Mouse (Mus musculus) lung, embryonic 14.5 days (tissue): ENCODE results near the gene Cdc73. TPM values are rescaled to one million over a fixed set of nuclear protein-coding genes. Genes with fewer than 3 reads are reported as not detected.
A peak's percentile ranks its signal among the peaks of the same experiment; 100 is the strongest.

Experiments used
- ATAC-seq: fragments of 200-750 bp; cut with Nextera tagmentation; 2 replicates; pipeline ENCODE4 v1.8.0; 2017; ENCODE audit warnings: mild to moderate bottlenecking, moderate TSS enrichment, moderate library complexity; ENCODE audit not compliant: insufficient read depth
- DNase-seq: peaks from one replicate; pipeline ENCODE4 v3.0.0-alpha.2; 2015
- H3K27ac ChIP-seq: fragments of 300-500 bp; sonication (generic); 2 replicates; pipeline ENCODE4 v1.5.1; 2014; ENCODE audit warnings: low read depth, mild to moderate bottlenecking, moderate library complexity
- H3K27me3 ChIP-seq: fragments of 300-500 bp; sonication (generic); 2 replicates; pipeline ENCODE4 v1.6.1; 2014; ENCODE audit warnings: low read length, control low read depth; ENCODE audit not compliant: insufficient read depth
- H3K36me3 ChIP-seq: fragments of 300-500 bp; sonication (generic); 2 replicates; pipeline ENCODE4 v1.6.1; 2014; ENCODE audit warnings: control low read depth; ENCODE audit not compliant: insufficient read depth
- H3K4me1 ChIP-seq: fragments of 300-500 bp; sonication (generic); 2 replicates; pipeline ENCODE4 v1.6.1; 2014; ENCODE audit warnings: antibody characterized with exemption, control low read depth; ENCODE audit not compliant: insufficient read depth
- H3K4me2 ChIP-seq: fragments of 300-500 bp; sonication (generic); 2 replicates; pipeline ENCODE4 v1.6.1; 2014; ENCODE audit warnings: mild to moderate bottlenecking
- H3K4me3 ChIP-seq: fragments of 300-500 bp; sonication (generic); 2 replicates; pipeline ENCODE4 v1.5.1; 2014; ENCODE audit warnings: low read depth, low read length
- H3K9ac ChIP-seq: fragments of 300-500 bp; sonication (generic); 2 replicates; pipeline ENCODE4 v1.6.1; 2014
- H3K9me3 ChIP-seq: fragments of 300-500 bp; sonication (generic); 2 replicates; pipeline ENCODE4 v1.6.1; 2016; ENCODE audit warnings: low read depth, low read length, control low read depth
- CTCF ChIP-seq: IDR thresholded peaks from 2 replicates; pipeline ENCODE4 v1.5.1; 2016; ENCODE audit warnings: antibody characterized with exemption, low read depth
- WGBS: fragments of 180-500 bp; shearing (Covaris S2); extraction: QIAGEN DNeasy Blood & Tissue Kit; methylation state at CpG from one replicate; pipeline ENCODE4 v1.1.7; 2014; 5-methylcytosine and 5-hydroxymethylcytosine counted together
- polyA plus RNA-seq: library from polyadenylated mRNA; unstranded; fragments of >200 nt; fragmentation: Nextera tagmentation; extraction: Ambion mirVana; gene quantifications from 2 replicates; pipeline ENCODE4 v1.2.1, GENCODE M21; 2014

Gene Cdc73
- 22.2 and 24.7 TPM in 2 replicates for polyA plus RNA-seq

GRCm38 (mm10) chr1:143702741-143703262 is at the start of gene Cdc73:
Gene Cdc73 (minus strand): TSS chr1:143702893.
- ATAC-seq, result peak; percentile 100
- Histone ChIP-seq H3K4me1 (no peaks in the 10 kb centered on the region; the same call in 1 of the 2 replicates), H3K9me3 (no peaks in the 10 kb centered on the region), H3K36me3 (peaks cover 7% of the 10 kb centered on the region), H3K4me3 (peak within 1 kb of the TSS; percentile 79), H3K4me2 (peak within 1 kb of the TSS; percentile 84), H3K27ac (peak within 1 kb of the TSS; percentile 95), H3K27me3 (no peaks in the 10 kb centered on the region; the same call in 1 of the 2 replicates), H3K9ac (peak within 1 kb of the TSS; percentile 90)
- WGBS, result under 1% methylated on average over 72 of the region's 74 CpGs
- DNase-seq, result peak; percentile 94
- no peak for TF ChIP-seq CTCF

- 81% methylated on average over 10 of the region's 10 CpGs for WGBS
- no peak for ATAC-seq
- H3K4me2 ChIP-seq, result no peak overlapping the region
- no peak for DNase-seq
- H3K4me3 ChIP-seq, result no peak overlapping the region
- no peak for TF ChIP-seq CTCF
- H3K27me3 ChIP-seq, result no peaks in the 10 kb centered on the region
- H3K9ac ChIP-seq, result no peak overlapping the region
- peaks cover 24% of the 10 kb centered on the region for H3K36me3 ChIP-seq
- no peak overlapping the region for H3K27ac ChIP-seq
- no peaks in the 10 kb centered on the region for H3K4me1 ChIP-seq
- H3K9me3 ChIP-seq, result no peaks in the 10 kb centered on the region
These were observed 43.2 kb upstream of the Cdc73 start for GRCm38 (mm10) chr1:143745871-143746270.

- Histone ChIP-seq H3K36me3 (peaks cover 14% of the 10 kb centered on the region), H3K9me3 (no peaks in the 10 kb centered on the region), H3K27ac (no peak overlapping the region), H3K4me2 (no peak overlapping the region), H3K27me3 (no peaks in the 10 kb centered on the region), H3K4me1 (no peaks in the 10 kb centered on the region), H3K4me3 (no peak overlapping the region), H3K9ac (no peak overlapping the region)
- whole genome bisulfite sequencing, result 93% methylated on average over 6 of the region's 6 CpGs
- no peak for TF ChIP-seq CTCF
- ATAC-seq (no peak), DNase-seq (no peak)
These were observed 39.5 kb upstream of the Cdc73 start for GRCm38 (mm10) chr1:143742186-143742585.

GRCm38 (mm10) chr1:143741331-143741730 is 38.6 kb upstream of the Cdc73 start:
- ATAC-seq (no peak), DNase-seq (no peak)
- no peak overlapping the region for H3K27ac ChIP-seq
- H3K4me3 ChIP-seq, result no peak overlapping the region
- H3K9me3 ChIP-seq, result no peaks in the 10 kb centered on the region
- H3K36me3 ChIP-seq, result peaks cover 10% of the 10 kb centered on the region
- WGBS, result 82% methylated on average over 5 of the region's 5 CpGs
- no peaks in the 10 kb centered on the region for H3K4me1 ChIP-seq
- H3K27me3 ChIP-seq, result no peaks in the 10 kb centered on the region
- H3K4me2 ChIP-seq, result no peak overlapping the region
- TF ChIP-seq CTCF, result no peak
- no peak overlapping the region for H3K9ac ChIP-seq

- TF ChIP-seq CTCF, result no peak
- Histone ChIP-seq H3K4me1 (no peaks in the 10 kb centered on the region), H3K27me3 (no peaks in the 10 kb centered on the region), H3K4me3 (no peak overlapping the region), H3K27ac (no peak overlapping the region), H3K36me3 (peaks cover 8% of the 10 kb centered on the region), H3K9me3 (no peaks in the 10 kb centered on the region), H3K4me2 (peak overlapping the region; percentile 85), H3K9ac (no peak overlapping the region)
- WGBS, result 92% methylated on average over 9 of the region's 10 CpGs
- ATAC-seq (no peak), DNase-seq (no peak)
These were observed 37.9 kb upstream of the Cdc73 start for GRCm38 (mm10) chr1:143740581-143740980.

GRCm38 (mm10) chr1:143739361-143740350 is 37.0 kb upstream of the Cdc73 start:
- Histone ChIP-seq H3K9ac (peak overlapping the region; percentile 71), H3K36me3 (peaks cover 4% of the 10 kb centered on the region), H3K27me3 (no peaks in the 10 kb centered on the region), H3K27ac (peak overlapping the region; percentile 82), H3K4me1 (no peaks in the 10 kb centered on the region), H3K4me3 (peak overlapping the region; percentile 73), H3K9me3 (no peaks in the 10 kb centered on the region), H3K4me2 (peak overlapping the region; percentile 85)
- under 1% methylated on average over 70 of the region's 71 CpGs for WGBS
- DNase-seq (peak; percentile 91), ATAC-seq (peak; percentile 96)
- TF ChIP-seq CTCF, result no peak

GRCm38 (mm10) chr1:143738811-143739210 is 36.1 kb upstream of the Cdc73 start:
- Histone ChIP-seq H3K4me2 (peak overlapping the region; percentile 85), H3K27me3 (no peaks in the 10 kb centered on the region), H3K4me3 (peak overlapping the region; percentile 73), H3K27ac (no peak overlapping the region), H3K9me3 (no peaks in the 10 kb centered on the region), H3K9ac (peak overlapping the region; percentile 71), H3K36me3 (peaks cover 4% of the 10 kb centered on the region), H3K4me1 (no peaks in the 10 kb centered on the region)
- TF ChIP-seq CTCF, result no peak
- ATAC-seq (peak; percentile 15; the same call in 1 of the 2 replicates), DNase-seq (no peak)
- 18% methylated on average over 11 of the region's 11 CpGs for WGBS
